Mouse (Mus musculus) midbrain, postnatal 0 days (tissue): ENCODE results near the gene Mycbp2. TPM values are rescaled to one million over a fixed set of nuclear protein-coding genes. Genes with fewer than 3 reads are reported as not detected.

Experiments used
- ATAC-seq: fragments of 200-750 bp; cut with Nextera tagmentation; 2 replicates; pipeline ENCODE4 v1.8.0; 2017; ENCODE audit warnings: moderate number of reproducible peaks, mild to moderate bottlenecking, moderate TSS enrichment, moderate library complexity; ENCODE audit not compliant: low FRiP score
- DNase-seq: peaks from one replicate; pipeline ENCODE4 v3.0.0-alpha.2; 2015; ENCODE audit warnings: low spot score
- H3K27ac ChIP-seq: fragments of 300-500 bp; sonication (generic); 2 replicates; pipeline ENCODE4 v1.5.1; 2014; ENCODE audit warnings: low read depth, mild to moderate bottlenecking, low read length, mixed read lengths
- H3K27me3 ChIP-seq: fragments of 300-500 bp; sonication (generic); 2 replicates; pipeline ENCODE4 v1.6.1; 2014; ENCODE audit warnings: low read length, control low read depth, mixed read lengths; ENCODE audit not compliant: insufficient read depth
- H3K36me3 ChIP-seq: fragments of 300-500 bp; sonication (generic); 2 replicates; pipeline ENCODE4 v1.6.1; 2014; ENCODE audit warnings: low read length, control low read depth, mixed read lengths; ENCODE audit not compliant: insufficient read depth
- H3K4me1 ChIP-seq: fragments of 300-500 bp; sonication (generic); 2 replicates; pipeline ENCODE4 v1.6.1; 2014; ENCODE audit warnings: mild to moderate bottlenecking, control low read depth, antibody characterized with exemption, low read length, mixed read lengths; ENCODE audit not compliant: insufficient read depth
- H3K4me2 ChIP-seq: fragments of 300-500 bp; sonication (generic); 2 replicates; pipeline ENCODE4 v1.6.1; 2014; ENCODE audit warnings: low read depth, mild to moderate bottlenecking, low read length, mixed read lengths; ENCODE audit not compliant: poor library complexity, severe bottlenecking
- H3K4me3 ChIP-seq: fragments of 300-500 bp; sonication (generic); 2 replicates; pipeline ENCODE4 v1.5.1; 2014; ENCODE audit warnings: low read depth, mild to moderate bottlenecking, low read length, moderate library complexity
- H3K9ac ChIP-seq: fragments of 300-500 bp; sonication (generic); replicated peaks from 2 replicates; pipeline ENCODE4 v1.6.1; 2014; ENCODE audit warnings: mild to moderate bottlenecking, low read length, moderate library complexity, mixed read lengths; ENCODE audit not compliant: poor library complexity, severe bottlenecking
- H3K9me3 ChIP-seq: fragments of 300-500 bp; sonication (generic); 2 replicates; pipeline ENCODE4 v1.6.1; 2016; ENCODE audit warnings: low read length, control low read depth
- CTCF ChIP-seq: IDR thresholded peaks from 2 replicates; pipeline ENCODE4 v1.5.1; 2016; ENCODE audit warnings: antibody characterized with exemption, mild to moderate bottlenecking
- WGBS: fragments of 180-500 bp; shearing (Covaris S2); extraction: QIAGEN DNeasy Blood & Tissue Kit; methylation state at CpG from one replicate; pipeline ENCODE4 v1.1.7; 2014; 5-methylcytosine and 5-hydroxymethylcytosine counted together
- polyA plus RNA-seq: library from polyadenylated mRNA; unstranded; fragments of >200 nt; fragmentation: Nextera tagmentation; extraction: Ambion mirVana; gene quantifications from 2 replicates; pipeline ENCODE4 v1.2.1, GENCODE M21; 2015
- total RNA-seq: library from RNA; depleted of rRNA; stranded (reverse); fragments of >200 nt; gene quantifications from 2 replicates; pipeline ENCODE4 v1.2.3, GENCODE M21; 2014

The Mycbp2 gene
- total and polyA plus RNA-seq, 2 experiments from 2014 or later: 64.2 to 110 TPM

DNA sequence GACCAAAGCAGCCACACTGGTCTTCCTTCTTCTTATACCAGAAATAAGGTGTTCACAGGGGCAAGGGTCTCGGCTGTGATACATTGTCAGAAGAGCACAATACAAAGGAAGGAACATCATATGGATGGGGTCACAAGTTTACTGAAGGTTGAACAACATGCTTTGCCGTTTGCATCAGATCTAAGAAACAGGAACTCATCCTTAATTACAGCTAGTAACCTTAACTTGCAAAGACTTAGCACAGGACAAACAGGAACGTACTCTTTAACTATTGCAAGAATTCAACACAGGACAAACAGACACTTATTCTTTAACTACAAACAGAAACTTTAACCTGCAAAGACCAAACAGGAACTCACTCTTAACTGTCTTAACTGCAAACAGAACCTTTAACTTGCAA, 30.2 kb upstream of the Mycbp2 start:
- Histone ChIP-seq H3K4me2 (no peak overlapping the region), H3K9ac (no peak overlapping the region), H3K36me3 (no peaks in the 10 kb centered on the region), H3K27me3 (no peaks in the 10 kb centered on the region), H3K9me3 (no peaks in the 10 kb centered on the region), H3K4me1 (no peaks in the 10 kb centered on the region), H3K4me3 (no peak overlapping the region), H3K27ac (no peak overlapping the region)
- no peak for TF ChIP-seq CTCF
- DNase-seq (no peak), ATAC-seq (no peak)
- WGBS: 91% methylated on average over 3 of the region's 3 CpGs

- 97% methylated on average over 1 of the region's 1 CpGs for WGBS
- DNase-seq: no peak
- Histone ChIP-seq H3K27ac (no peak overlapping the region), H3K4me2 (no peak overlapping the region), H3K4me1 (no peaks in the 10 kb centered on the region), H3K9me3 (no peaks in the 10 kb centered on the region), H3K4me3 (no peak overlapping the region), H3K27me3 (no peaks in the 10 kb centered on the region), H3K9ac (no peak overlapping the region), H3K36me3 (no peaks in the 10 kb centered on the region)
- no peak for TF ChIP-seq CTCF
- ATAC-seq: no peak
Measured at GRCm38 (mm10) chr14:103375523-103375922, 28.9 kb upstream of the Mycbp2 start.

DNA sequence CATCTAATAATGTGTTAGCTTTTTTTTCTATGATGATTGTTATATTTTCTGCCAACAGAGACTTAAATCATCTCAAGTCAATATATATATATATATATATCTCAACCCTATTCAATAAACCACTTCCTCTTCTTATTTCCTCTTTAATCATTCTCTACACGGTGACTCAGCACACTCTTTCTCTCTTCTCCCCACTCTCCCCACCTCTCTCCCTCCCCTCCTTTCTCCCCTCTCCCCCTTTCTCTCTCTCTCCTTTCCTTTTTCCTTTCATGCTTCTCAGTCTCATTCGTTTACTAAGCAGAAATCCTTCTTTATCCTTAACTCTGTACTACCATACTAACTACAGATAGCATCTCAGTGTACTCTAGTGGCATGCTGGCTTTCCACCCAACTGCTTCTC, 16.6 kb upstream of the Mycbp2 start:
- H3K4me1 ChIP-seq: no peaks in the 10 kb centered on the region
- H3K36me3 ChIP-seq: no peaks in the 10 kb centered on the region
- H3K4me3 ChIP-seq: no peak overlapping the region
- ATAC-seq: no peak
- no peak overlapping the region for H3K9ac ChIP-seq
- no peaks in the 10 kb centered on the region for H3K27me3 ChIP-seq
- H3K9me3 ChIP-seq: no peaks in the 10 kb centered on the region
- DNase-seq: no peak
- H3K27ac ChIP-seq: no peak overlapping the region
- 65% methylated on average over 2 of the region's 2 CpGs for WGBS
- TF ChIP-seq CTCF: no peak
- H3K4me2 ChIP-seq: no peak overlapping the region

- no peaks in the 10 kb centered on the region for H3K9me3 ChIP-seq
- no peaks in the 10 kb centered on the region for H3K36me3 ChIP-seq
- TF ChIP-seq CTCF: no peak
- no peak overlapping the region for H3K9ac ChIP-seq
- DNase-seq (no peak), ATAC-seq (no peak)
- H3K27ac ChIP-seq: no peak overlapping the region
- no peaks in the 10 kb centered on the region for H3K27me3 ChIP-seq
- H3K4me2 ChIP-seq: no peak overlapping the region
- H3K4me1 ChIP-seq: no peaks in the 10 kb centered on the region
- WGBS: 86% methylated on average over 3 of the region's 3 CpGs
- H3K4me3 ChIP-seq: no peak overlapping the region
Measured at GRCm38 (mm10) chr14:103356066-103356465, 9.5 kb upstream of the Mycbp2 start.

GRCm38 (mm10) chr14:103354396-103355352, 8.1 kb upstream of the Mycbp2 start:
- H3K9ac ChIP-seq: no peak overlapping the region
- no peak for DNase-seq
- no peaks in the 10 kb centered on the region for H3K9me3 ChIP-seq
- no peak overlapping the region for H3K4me3 ChIP-seq
- no peaks in the 10 kb centered on the region; the same call in 1 of the 2 replicates for H3K4me1 ChIP-seq
- H3K36me3 ChIP-seq: no peaks in the 10 kb centered on the region
- no peak overlapping the region for H3K4me2 ChIP-seq
- H3K27me3 ChIP-seq: no peaks in the 10 kb centered on the region
- ATAC-seq: no peak
- TF ChIP-seq CTCF: no peak
- no peak overlapping the region for H3K27ac ChIP-seq
- 36% methylated on average over 17 of the region's 18 CpGs for WGBS
